Comparison of ENCODE assay signal across 26 mouse cellular contexts in the genomic region with DNA sequence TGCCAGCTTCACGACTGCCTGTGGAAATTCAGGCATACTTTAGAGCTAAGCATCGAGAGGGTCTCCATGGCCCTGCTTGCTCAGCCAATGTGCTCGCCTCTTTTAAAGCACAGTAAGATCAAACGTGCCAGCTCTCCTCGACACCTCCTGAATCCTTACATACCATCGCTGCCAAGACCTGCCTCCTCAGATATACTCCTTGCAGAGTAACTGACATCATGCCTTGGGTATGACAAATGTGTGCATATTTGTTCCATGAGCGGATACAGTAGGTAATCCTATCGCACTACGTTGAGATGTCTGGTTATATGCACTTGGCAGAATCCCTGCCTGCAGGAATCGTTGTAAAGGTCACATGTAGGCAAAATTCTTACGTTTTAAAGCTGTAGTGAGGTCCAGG.
DNase-seq lines count a peak whose midpoint lies in the region; ATAC-seq and TF ChIP-seq lines count a peak whose summit lies in the region.
"Had no signal": no experiment of that assay in that cellular context is flagged by ENCODE, and none has a peak within 500 bp of the region (broad histone marks: within the 10 kb centered on the region; RNA-seq: fewer than 3 reads in every experiment).

No protein-coding gene starts in this region.

- DNase-seq in heart, postnatal 25 days (ENCODE audit: low spot score): no peak
- no peak for DNase-seq in kidney, postnatal 25 days
- no peak for DNase-seq in stomach, postnatal 0 days (ENCODE audit: low spot score)
- DNase-seq in hindbrain, embryonic 11.5 days (ENCODE audit: low spot score): no peak
- DNase-seq: adrenal gland, postnatal 14 days; B cell, adult 2 months; cerebellum, adult 9-10 months; forebrain, postnatal 0 days; gastrocnemius, postnatal 36 days; kidney, adult 18-20 months; kidney, postnatal 14 days; lung, postnatal 10 days; right cerebral cortex, adult 18-20 months; right cerebral cortex, postnatal 4 days; thymus, adult 2 months had no signal

- no peak overlapping the region for H3K9ac ChIP-seq in heart, embryonic 13.5 days
- H3K9ac ChIP-seq in kidney, embryonic 15.5 days: no peak overlapping the region
- no peak overlapping the region for H3K9ac ChIP-seq in stomach, embryonic 15.5 days
- H3K9ac ChIP-seq in stomach, postnatal 0 days (ENCODE audit: low read length): no peak overlapping the region
- no peak overlapping the region for H3K9ac ChIP-seq in stomach, embryonic 16.5 days (ENCODE audit: low read length)
- no peak overlapping the region for H3K9ac ChIP-seq in hindbrain, embryonic 11.5 days (ENCODE audit: low read depth, low read length)
- H3K9ac ChIP-seq: forebrain, postnatal 0 days; hindbrain, embryonic 12.5 days; limb, embryonic 13.5 days; liver, embryonic 14.5 days; midbrain, embryonic 12.5 days; neural tube, embryonic 15.5 days had no signal

- H3K4me1 ChIP-seq in heart, embryonic 13.5 days: peaks cover 53% of the 10 kb centered on the region
- peaks cover 34% of the 10 kb centered on the region for H3K4me1 ChIP-seq in kidney, embryonic 15.5 days
- H3K4me1 ChIP-seq in stomach, embryonic 15.5 days: no peaks in the 10 kb centered on the region; the same call in 1 of the 2 replicates
- H3K4me1 ChIP-seq in stomach, postnatal 0 days (replicated peaks; ENCODE audit: control insufficient read depth, insufficient read depth): 0 out of 2 replicates have a peak, but pooled peaks cover 2% of the 10 kb centered on the region
- H3K4me1 ChIP-seq in stomach, embryonic 16.5 days (ENCODE audit: control insufficient read depth, insufficient read depth, low read length): 0 out of 2 replicates have a peak, but pooled peaks cover 4% of the 10 kb centered on the region
- no peaks in the 10 kb centered on the region for H3K4me1 ChIP-seq in hindbrain, embryonic 11.5 days (replicated peaks; ENCODE audit: control insufficient read depth, insufficient read depth, low read length)
- H3K4me1 ChIP-seq: hindbrain, embryonic 12.5 days had no signal

- intact Hi-C loops in heart, postnatal 25 days (cut with DNase I): no loop called here

- TF ChIP-seq EP300 in stomach, postnatal 0 days (optimal IDR thresholded peaks at IDR 0.05): no peak

- H3K36me3 ChIP-seq in heart, embryonic 13.5 days: peaks cover 22% of the 10 kb centered on the region
- peaks cover 13% of the 10 kb centered on the region for H3K36me3 ChIP-seq in kidney, embryonic 15.5 days
- H3K36me3 ChIP-seq in stomach, embryonic 15.5 days: no peaks in the 10 kb centered on the region
- H3K36me3 ChIP-seq in stomach, postnatal 0 days (ENCODE audit: control insufficient read depth, insufficient read depth, low read length): peaks cover 3% of the 10 kb centered on the region; the same call in 1 of the 2 replicates
- no peaks in the 10 kb centered on the region for H3K36me3 ChIP-seq in stomach, embryonic 16.5 days (ENCODE audit: control insufficient read depth, insufficient read depth, low read length)
- no peaks in the 10 kb centered on the region for H3K36me3 ChIP-seq in hindbrain, embryonic 11.5 days (ENCODE audit: control insufficient read depth, insufficient read depth, low read length)
- H3K36me3 ChIP-seq: G1E; hindbrain, embryonic 12.5 days; midbrain, embryonic 12.5 days; neural tube, embryonic 15.5 days had no signal

- no peak overlapping the region for H3K4me3 ChIP-seq in heart, embryonic 13.5 days
- no peak overlapping the region for H3K4me3 ChIP-seq in kidney, embryonic 15.5 days (replicated peaks)
- H3K4me3 ChIP-seq in stomach, embryonic 15.5 days (replicated peaks): no peak overlapping the region
- no peak overlapping the region for H3K4me3 ChIP-seq in stomach, postnatal 0 days (ENCODE audit: low read depth, low read length)
- no peak overlapping the region for H3K4me3 ChIP-seq in stomach, embryonic 16.5 days (replicated peaks; ENCODE audit: low read length)
- H3K4me3 ChIP-seq in hindbrain, embryonic 11.5 days (ENCODE audit: low read depth, low read length): no peak overlapping the region
- H3K4me3 ChIP-seq: hindbrain, embryonic 12.5 days; limb, embryonic 13.5 days; midbrain, embryonic 12.5 days; neural tube, embryonic 15.5 days had no signal

- 0 out of 2 replicates have a peak overlapping the region, but pooled peaks have one; percentile 29 for H3K27ac ChIP-seq in heart, embryonic 13.5 days (replicated peaks)
- 0 out of 2 replicates have a peak overlapping the region, but pooled peaks have one; percentile 3 for H3K27ac ChIP-seq in kidney, embryonic 15.5 days
- no peak overlapping the region for H3K27ac ChIP-seq in stomach, embryonic 15.5 days
- no peak overlapping the region for H3K27ac ChIP-seq in stomach, postnatal 0 days (replicated peaks)
- no peak overlapping the region for H3K27ac ChIP-seq in stomach, embryonic 16.5 days (ENCODE audit: low read length)
- H3K27ac ChIP-seq in hindbrain, embryonic 11.5 days (ENCODE audit: low read depth, low read length): no peak overlapping the region
- H3K27ac ChIP-seq: hindbrain, embryonic 12.5 days; limb, embryonic 13.5 days; liver, embryonic 14.5 days; midbrain, embryonic 12.5 days; neural tube, embryonic 15.5 days had no signal

- no peak for TF ChIP-seq CTCF in stomach, postnatal 0 days (IDR thresholded peaks at IDR 0.05; ENCODE audit: low read depth)

- H3K4me2 ChIP-seq in heart, embryonic 13.5 days: no peak overlapping the region
- no peak overlapping the region for H3K4me2 ChIP-seq in kidney, embryonic 15.5 days
- no peak overlapping the region for H3K4me2 ChIP-seq in stomach, embryonic 15.5 days
- H3K4me2 ChIP-seq in stomach, postnatal 0 days (replicated peaks; ENCODE audit: low read depth): no peak overlapping the region
- H3K4me2 ChIP-seq in stomach, embryonic 16.5 days (ENCODE audit: low read depth, low read length): no peak overlapping the region
- no peak overlapping the region for H3K4me2 ChIP-seq in hindbrain, embryonic 11.5 days (replicated peaks; ENCODE audit: low read depth, low read length)
- H3K4me2 ChIP-seq: hindbrain, embryonic 12.5 days; limb, embryonic 13.5 days; midbrain, embryonic 12.5 days; neural tube, embryonic 15.5 days had no signal

- H3K9me3 ChIP-seq in heart, embryonic 13.5 days: no peaks in the 10 kb centered on the region
- no peaks in the 10 kb centered on the region for H3K9me3 ChIP-seq in kidney, embryonic 15.5 days (replicated peaks)
- no peaks in the 10 kb centered on the region for H3K9me3 ChIP-seq in stomach, embryonic 15.5 days
- H3K9me3 ChIP-seq in stomach, postnatal 0 days (ENCODE audit: control insufficient read depth, low read length): no peaks in the 10 kb centered on the region
- H3K9me3 ChIP-seq in stomach, embryonic 16.5 days (replicated peaks; ENCODE audit: control insufficient read depth, low read length): no peaks in the 10 kb centered on the region
- no peaks in the 10 kb centered on the region for H3K9me3 ChIP-seq in hindbrain, embryonic 11.5 days (ENCODE audit: control insufficient read depth, low read length)
- H3K9me3 ChIP-seq: G1E; hindbrain, embryonic 12.5 days; limb, embryonic 13.5 days; midbrain, embryonic 12.5 days; neural tube, embryonic 15.5 days had no signal

- WGBS in heart, embryonic 13.5 days: 48% methylated on average over 11 of the region's 11 CpGs
- WGBS in kidney, embryonic 15.5 days: 72% methylated on average over 11 of the region's 11 CpGs
- WGBS in stomach, embryonic 15.5 days: 76% methylated on average over 11 of the region's 11 CpGs
- 58% methylated on average over 11 of the region's 11 CpGs for WGBS in stomach, postnatal 0 days
- WGBS in stomach, embryonic 16.5 days: 72% methylated on average over 11 of the region's 11 CpGs
- WGBS in hindbrain, embryonic 11.5 days: 84% methylated on average over 11 of the region's 11 CpGs

- H3K27me3 ChIP-seq in heart, embryonic 13.5 days (replicated peaks): no peaks in the 10 kb centered on the region
- no peaks in the 10 kb centered on the region for H3K27me3 ChIP-seq in kidney, embryonic 15.5 days
- no peaks in the 10 kb centered on the region for H3K27me3 ChIP-seq in stomach, embryonic 15.5 days (replicated peaks)
- no peaks in the 10 kb centered on the region for H3K27me3 ChIP-seq in stomach, postnatal 0 days (ENCODE audit: control insufficient read depth, insufficient read depth, low read length)
- H3K27me3 ChIP-seq in stomach, embryonic 16.5 days (ENCODE audit: control insufficient read depth, insufficient read depth, low read length): no peaks in the 10 kb centered on the region
- H3K27me3 ChIP-seq in hindbrain, embryonic 11.5 days (ENCODE audit: control insufficient read depth, insufficient read depth, low read length): no peaks in the 10 kb centered on the region
- H3K27me3 ChIP-seq: CH12.LX; hindbrain, embryonic 12.5 days; limb, embryonic 13.5 days; midbrain, embryonic 12.5 days; neural tube, embryonic 15.5 days had no signal

- no peak for ATAC-seq in heart, embryonic 13.5 days (ENCODE audit: extremely low read depth, insufficient number of reproducible peaks, low FRiP score, low TSS enrichment)
- ATAC-seq in kidney, embryonic 15.5 days (replicated peaks; ENCODE audit: low FRiP score): no peak
- peak; percentile 47; the same call in 1 of the 2 replicates for ATAC-seq in stomach, embryonic 15.5 days (ENCODE audit: insufficient read depth, low FRiP score, low read depth)
- no peak for ATAC-seq in stomach, postnatal 0 days (ENCODE audit: low FRiP score, low TSS enrichment)
- ATAC-seq in stomach, embryonic 16.5 days (ENCODE audit: insufficient read depth, low FRiP score): peak; percentile 44; the same call in 1 of the 2 replicates
- ATAC-seq in hindbrain, embryonic 11.5 days (ENCODE audit: low FRiP score): no peak
- ATAC-seq: forebrain, postnatal 0 days had no signal

Comparison
In these comparisons a context has a peak if more than half of its experiments do, and no peak if none do; other contexts are left out.
1. ATAC-seq: peak in stomach, embryonic 15.5 days (single experiment) and stomach, embryonic 16.5 days (single experiment); none in heart, embryonic 13.5 days (single experiment), kidney, embryonic 15.5 days (single experiment), stomach, postnatal 0 days (single experiment) and hindbrain, embryonic 11.5 days (single experiment).
2. H3K27ac ChIP-seq: peak in heart, embryonic 13.5 days (single experiment) and kidney, embryonic 15.5 days (single experiment); none in stomach, embryonic 15.5 days (single experiment), stomach, postnatal 0 days (single experiment), stomach, embryonic 16.5 days (single experiment) and hindbrain, embryonic 11.5 days (single experiment).